Mouse (Mus musculus): Measurements from ENCODE around the gene Dnajc5g. TPM values are rescaled to one million over a fixed set of nuclear protein-coding genes. Genes with fewer than 3 reads are reported as not detected.

The Dnajc5g gene
- total and polyA plus RNA-seq, 2 experiments, result not detected

GRCm38 (mm10) chr5:31154152-31154553, 48.1 kb downstream of the Dnajc5g start, which contains the start of gene Mpv17:
Gene Mpv17, minus strand, starts transcription at chr5:31154251.
- H3K79me2 ChIP-seq (ENCODE audit: control insufficient read depth, insufficient read depth, low read length), result no peaks in the 10 kb centered on the region
- under 1% methylated on average over 19 of the region's 19 CpGs for WGBS
- TF ChIP-seq POLR2A (IDR thresholded peaks at IDR 0.05; ENCODE audit: extremely low read depth, insufficient read depth, low read length), result peak; percentile 48; the same call in 1 of the 2 replicates
- no peak for TF ChIP-seq CTCF (IDR thresholded peaks at IDR 0.05; ENCODE audit: low read depth, low read length)
- peaks cover 20% of the 10 kb centered on the region for H3K36me3 ChIP-seq (ENCODE audit: control insufficient read depth, insufficient read depth, low read length)
- H3K27ac ChIP-seq (replicated peaks; ENCODE audit: insufficient read depth, low read depth, low read length), result peak within 1 kb of the TSS; percentile 30; the same call in 1 of the 2 replicates
- no peaks in the 10 kb centered on the region for H3K27me3 ChIP-seq (ENCODE audit: control insufficient read depth, insufficient read depth, low read length)
- peak; percentile 87 for DNase-seq (ENCODE audit: extremely low read depth, low read depth, low spot score)
- peak within 1 kb of the TSS; percentile 75 for H3K9ac ChIP-seq (ENCODE audit: low read depth, low read length)
- H3K4me1 ChIP-seq (ENCODE audit: control insufficient read depth, insufficient read depth, low read length), result peaks cover 7% of the 10 kb centered on the region; the same call in 1 of the 2 replicates
- peak within 1 kb of the TSS; percentile 92 for H3K4me3 ChIP-seq (ENCODE audit: insufficient read depth, low read depth, low read length)

Other genes with a start within 250 kb of the Dnajc5g start
- 27.9 and 35.1 TPM in 2 replicates for gene Tmem214, start 238.3 kb upstream of the Dnajc5g start, total RNA-seq (2014; rRNA removed)
- gene Tmem214, start 238.3 kb upstream of the Dnajc5g start, polyA plus RNA-seq (2012; rRNA removed), result 62.4 and 89.2 TPM in 2 replicates
- gene Agbl5, start 217.6 kb upstream of the Dnajc5g start, total RNA-seq (2014; rRNA removed), result 2.7 and 4.6 TPM in 2 replicates
- 4.3 and 7.5 TPM in 2 replicates for gene Agbl5, start 217.6 kb upstream of the Dnajc5g start, polyA plus RNA-seq (2012; rRNA removed)
- 76.2 and 88.6 TPM in 2 replicates for gene Ost4, start 198.5 kb upstream of the Dnajc5g start, total RNA-seq (2014; rRNA removed)
- gene Ost4, start 198.5 kb upstream of the Dnajc5g start, polyA plus RNA-seq (2012; rRNA removed), result 167 and 196 TPM in 2 replicates
- gene Emilin1, start 192.9 kb upstream of the Dnajc5g start, total RNA-seq (2014; rRNA removed), result 17.6 and 17.8 TPM in 2 replicates
- 27.8 and 31.5 TPM in 2 replicates for gene Emilin1, start 192.9 kb upstream of the Dnajc5g start, polyA plus RNA-seq (2012; rRNA removed)
- 288 and 405 TPM in 2 replicates for gene Khk, start 184.9 kb upstream of the Dnajc5g start, total RNA-seq (2014; rRNA removed)
- 650 and 735 TPM in 2 replicates for gene Khk, start 184.9 kb upstream of the Dnajc5g start, polyA plus RNA-seq (2012; rRNA removed)
- gene Cgref1, start 160.7 kb upstream of the Dnajc5g start, total RNA-seq (2014; rRNA removed), result 0.60 and 0.74 TPM in 2 replicates
- gene Cgref1, start 160.7 kb upstream of the Dnajc5g start, polyA plus RNA-seq (2012; rRNA removed), result 0.28 and 0.34 TPM in 2 replicates
- 62.0 and 91.0 TPM in 2 replicates for gene Preb, start 145.9 kb upstream of the Dnajc5g start, total RNA-seq (2014; rRNA removed)
- gene Preb, start 145.9 kb upstream of the Dnajc5g start, polyA plus RNA-seq (2012; rRNA removed), result 279 and 433 TPM in 2 replicates
- gene Tcf23, start 137.6 kb upstream of the Dnajc5g start, total RNA-seq (2014; rRNA removed), result under 0.01 and 0.07 TPM in 2 replicates
- gene Tcf23, start 137.6 kb upstream of the Dnajc5g start, polyA plus RNA-seq (2012; rRNA removed), result 0.06 TPM in 1 of 2 replicates, not detected in the other
- gene Atraid, start 58.0 kb upstream of the Dnajc5g start, total RNA-seq (2014; rRNA removed), result 172 and 185 TPM in 2 replicates
- gene Atraid, start 58.0 kb upstream of the Dnajc5g start, polyA plus RNA-seq (2012; rRNA removed), result 160 TPM in 2 replicates
- 6.1 and 6.7 TPM in 2 replicates for gene Slc5a6, start 57.4 kb upstream of the Dnajc5g start, total RNA-seq (2014; rRNA removed)
- gene Slc5a6, start 57.4 kb upstream of the Dnajc5g start, polyA plus RNA-seq (2012; rRNA removed), result 15.5 and 16.2 TPM in 2 replicates
- 10.7 and 11.8 TPM in 2 replicates for gene Cad, start 51.5 kb upstream of the Dnajc5g start, total RNA-seq (2014; rRNA removed)
- 8.4 and 12.7 TPM in 2 replicates for gene Cad, start 51.5 kb upstream of the Dnajc5g start, polyA plus RNA-seq (2012; rRNA removed)
- 0.37 and 0.60 TPM in 2 replicates for gene Slc30a3, start 2.0 kb downstream of the Dnajc5g start, total RNA-seq (2014; rRNA removed)
- gene Slc30a3, start 2.0 kb downstream of the Dnajc5g start, polyA plus RNA-seq (2012; rRNA removed), result 0.37 and 0.97 TPM in 2 replicates
- 0.28 TPM in 1 of 2 replicates, not detected in the other for gene Trim54, start 10.4 kb downstream of the Dnajc5g start, total RNA-seq (2014; rRNA removed)
- not detected in 2 replicates for gene Trim54, start 10.4 kb downstream of the Dnajc5g start, polyA plus RNA-seq (2012; rRNA removed)
- gene Ucn, start 32.5 kb downstream of the Dnajc5g start, total RNA-seq (2014; rRNA removed), result not detected in 2 replicates
- not detected in 2 replicates for gene Ucn, start 32.5 kb downstream of the Dnajc5g start, polyA plus RNA-seq (2012; rRNA removed)
- 49.0 and 58.8 TPM in 2 replicates for gene Mpv17, start 48.0 kb downstream of the Dnajc5g start, total RNA-seq (2014; rRNA removed)
- gene Mpv17, start 48.0 kb downstream of the Dnajc5g start, polyA plus RNA-seq (2012; rRNA removed), result 88.8 and 92.3 TPM in 2 replicates
- 1.0 and 2.6 TPM in 2 replicates for gene Gm29609, start 73.6 kb downstream of the Dnajc5g start, total RNA-seq (2014; rRNA removed)
- 2.3 and 2.8 TPM in 2 replicates for gene Gm29609, start 73.6 kb downstream of the Dnajc5g start, polyA plus RNA-seq (2012; rRNA removed)
- 10.9 and 17.5 TPM in 2 replicates for gene Gtf3c2, start 73.9 kb downstream of the Dnajc5g start, total RNA-seq (2014; rRNA removed)
- gene Gtf3c2, start 73.9 kb downstream of the Dnajc5g start, polyA plus RNA-seq (2012; rRNA removed), result 21.0 and 33.0 TPM in 2 replicates
- gene Snx17, start 86.9 kb downstream of the Dnajc5g start, total RNA-seq (2014; rRNA removed), result 13.3 and 13.7 TPM in 2 replicates
- gene Snx17, start 86.9 kb downstream of the Dnajc5g start, polyA plus RNA-seq (2012; rRNA removed), result 19.1 and 22.5 TPM in 2 replicates
- gene Eif2b4, start 87.1 kb downstream of the Dnajc5g start, total RNA-seq (2014; rRNA removed), result 18.5 and 18.7 TPM in 2 replicates
- gene Eif2b4, start 87.1 kb downstream of the Dnajc5g start, polyA plus RNA-seq (2012; rRNA removed), result 47.2 and 51.0 TPM in 2 replicates
- gene Zfp513, start 96.0 kb downstream of the Dnajc5g start, total RNA-seq (2014; rRNA removed), result 3.1 and 4.2 TPM in 2 replicates
- 17.6 and 27.6 TPM in 2 replicates for gene Zfp513, start 96.0 kb downstream of the Dnajc5g start, polyA plus RNA-seq (2012; rRNA removed)
- 19.7 and 23.5 TPM in 2 replicates for gene Ppm1g, start 114.4 kb downstream of the Dnajc5g start, total RNA-seq (2014; rRNA removed)
- gene Ppm1g, start 114.4 kb downstream of the Dnajc5g start, polyA plus RNA-seq (2012; rRNA removed), result 31.6 and 32.3 TPM in 2 replicates
- gene Nrbp1, start 134.6 kb downstream of the Dnajc5g start, total RNA-seq (2014; rRNA removed), result 43.8 and 51.5 TPM in 2 replicates
- gene Nrbp1, start 134.6 kb downstream of the Dnajc5g start, polyA plus RNA-seq (2012; rRNA removed), result 97.8 and 112 TPM in 2 replicates
- gene Gm9970, start 134.9 kb downstream of the Dnajc5g start, total RNA-seq (2014; rRNA removed), result not detected in 2 replicates
- not detected in 2 replicates for gene Gm9970, start 134.9 kb downstream of the Dnajc5g start, polyA plus RNA-seq (2012; rRNA removed)
- 1.7 and 2.1 TPM in 2 replicates for gene Krtcap3, start 145.4 kb downstream of the Dnajc5g start, total RNA-seq (2014; rRNA removed)
- gene Krtcap3, start 145.4 kb downstream of the Dnajc5g start, polyA plus RNA-seq (2012; rRNA removed), result 4.3 and 8.3 TPM in 2 replicates
- gene Ift172, start 184.8 kb downstream of the Dnajc5g start, total RNA-seq (2014; rRNA removed), result 17.8 and 20.1 TPM in 2 replicates
- gene Ift172, start 184.8 kb downstream of the Dnajc5g start, polyA plus RNA-seq (2012; rRNA removed), result 11.0 and 11.7 TPM in 2 replicates
- 30.6 and 34.8 TPM in 2 replicates for gene Fndc4, start 189.8 kb downstream of the Dnajc5g start, total RNA-seq (2014; rRNA removed)
- 90.7 and 97.7 TPM in 2 replicates for gene Fndc4, start 189.8 kb downstream of the Dnajc5g start, polyA plus RNA-seq (2012; rRNA removed)
- gene Gckr, start 191.2 kb downstream of the Dnajc5g start, total RNA-seq (2014; rRNA removed), result 113 and 114 TPM in 2 replicates
- 199 and 282 TPM in 2 replicates for gene Gckr, start 191.2 kb downstream of the Dnajc5g start, polyA plus RNA-seq (2012; rRNA removed)

Measured in liver, adult 2 months (tissue).